Mouse (Mus musculus): ENCODE data around the gene Nnmt. TPM values are rescaled to one million over a fixed set of nuclear protein-coding genes. Genes with fewer than 3 reads are reported as not detected.

Nnmt gene
- polyA plus RNA-seq (2015; fragmentation: Nextera tagmentation; extraction: Ambion mirVana): 4.3 and 5.4 TPM in 2 replicates

GRCm38 (mm10) chr9:48604939-48605598, at the start of gene Nnmt:
Nnmt (minus strand) TSS chr9:48605153.
- Histone ChIP-seq H3K4me2 (ENCODE audit: low read length) (peak within 1 kb of the TSS; percentile 27; the same call in 1 of the 2 replicates), H3K27me3 (ENCODE audit: insufficient read depth, low read length) (no peaks in the 10 kb centered on the region), H3K9ac (ENCODE audit: low read depth, low read length) (no peak within 1 kb of the TSS), H3K36me3 (ENCODE audit: insufficient read depth, low read length) (no peaks in the 10 kb centered on the region), H3K27ac (no peak within 1 kb of the TSS), H3K9me3 (replicated peaks; ENCODE audit: low read length) (no peaks in the 10 kb centered on the region), H3K4me3 (replicated peaks; ENCODE audit: low read depth, low read length) (no peak within 1 kb of the TSS), H3K4me1 (replicated peaks; ENCODE audit: insufficient read depth, low read length) (no peaks in the 10 kb centered on the region)
- TF ChIP-seq CTCF (IDR thresholded peaks at IDR 0.05; ENCODE audit: low read depth): no peak
- WGBS: 30% methylated on average over 8 of the region's 8 CpGs
- DNase-seq (ENCODE audit: low spot score) (peak; percentile 59), ATAC-seq (replicated peaks; ENCODE audit: low FRiP score, low read depth) (no peak)

GRCm38 (mm10) chr9:48654730-48655129, 49.8 kb upstream of the Nnmt start:
- Histone ChIP-seq H3K9ac (ENCODE audit: low read depth, low read length) (no peak overlapping the region), H3K27me3 (ENCODE audit: insufficient read depth, low read length) (no peaks in the 10 kb centered on the region), H3K9me3 (replicated peaks; ENCODE audit: low read length) (no peaks in the 10 kb centered on the region), H3K4me2 (ENCODE audit: low read length) (no peak overlapping the region), H3K4me3 (replicated peaks; ENCODE audit: low read depth, low read length) (no peak overlapping the region), H3K4me1 (replicated peaks; ENCODE audit: insufficient read depth, low read length) (no peaks in the 10 kb centered on the region), H3K27ac (no peak overlapping the region), H3K36me3 (ENCODE audit: insufficient read depth, low read length) (no peaks in the 10 kb centered on the region)
- TF ChIP-seq CTCF (IDR thresholded peaks at IDR 0.05; ENCODE audit: low read depth): no peak
- 12% methylated on average over 8 of the region's 8 CpGs for WGBS
- ATAC-seq (replicated peaks; ENCODE audit: low FRiP score, low read depth): no peak
- no peak for DNase-seq (ENCODE audit: low spot score)

GRCm38 (mm10) chr9:48653399-48654070, 48.6 kb upstream of the Nnmt start:
- no peaks in the 10 kb centered on the region for H3K4me1 ChIP-seq (replicated peaks; ENCODE audit: insufficient read depth, low read length)
- no peak overlapping the region for H3K4me3 ChIP-seq (replicated peaks; ENCODE audit: low read depth, low read length)
- H3K9ac ChIP-seq (ENCODE audit: low read depth, low read length): no peak overlapping the region
- no peak for TF ChIP-seq CTCF (IDR thresholded peaks at IDR 0.05; ENCODE audit: low read depth)
- H3K4me2 ChIP-seq (ENCODE audit: low read length): no peak overlapping the region
- no peak overlapping the region for H3K27ac ChIP-seq
- H3K27me3 ChIP-seq (ENCODE audit: insufficient read depth, low read length): 0 out of 2 replicates have a peak, but pooled peaks cover 1% of the 10 kb centered on the region
- H3K9me3 ChIP-seq (replicated peaks; ENCODE audit: low read length): no peaks in the 10 kb centered on the region
- DNase-seq (ENCODE audit: low spot score) (no peak), ATAC-seq (replicated peaks; ENCODE audit: low FRiP score, low read depth) (no peak)
- WGBS: 41% methylated on average over 7 of the region's 7 CpGs
- H3K36me3 ChIP-seq (ENCODE audit: insufficient read depth, low read length): no peaks in the 10 kb centered on the region

- H3K9me3 ChIP-seq (replicated peaks; ENCODE audit: low read length): no peaks in the 10 kb centered on the region
- H3K4me3 ChIP-seq (replicated peaks; ENCODE audit: low read depth, low read length): no peak overlapping the region
- H3K27ac ChIP-seq: no peak overlapping the region
- no peaks in the 10 kb centered on the region for H3K36me3 ChIP-seq (ENCODE audit: insufficient read depth, low read length)
- WGBS: 64% methylated on average over 4 of the region's 4 CpGs
- no peak overlapping the region for H3K4me2 ChIP-seq (ENCODE audit: low read length)
- DNase-seq (ENCODE audit: low spot score) (no peak), ATAC-seq (replicated peaks; ENCODE audit: low FRiP score, low read depth) (no peak)
- TF ChIP-seq CTCF (IDR thresholded peaks at IDR 0.05; ENCODE audit: low read depth): no peak
- H3K27me3 ChIP-seq (ENCODE audit: insufficient read depth, low read length): 0 out of 2 replicates have a peak, but pooled peaks cover 5% of the 10 kb centered on the region
- peaks cover 9% of the 10 kb centered on the region; the same call in 1 of the 2 replicates for H3K4me1 ChIP-seq (replicated peaks; ENCODE audit: insufficient read depth, low read length)
- H3K9ac ChIP-seq (ENCODE audit: low read depth, low read length): no peak overlapping the region
These were observed 47.1 kb upstream of the Nnmt start for GRCm38 (mm10) chr9:48652026-48652425.

GRCm38 (mm10) chr9:48650846-48651245, 45.9 kb upstream of the Nnmt start:
- H3K4me3 ChIP-seq (replicated peaks; ENCODE audit: low read depth, low read length): no peak overlapping the region
- H3K9ac ChIP-seq (ENCODE audit: low read depth, low read length): no peak overlapping the region
- 82% methylated on average over 2 of the region's 2 CpGs for WGBS
- H3K27me3 ChIP-seq (ENCODE audit: insufficient read depth, low read length): 0 out of 2 replicates have a peak, but pooled peaks cover 5% of the 10 kb centered on the region
- DNase-seq (ENCODE audit: low spot score) (no peak), ATAC-seq (replicated peaks; ENCODE audit: low FRiP score, low read depth) (no peak)
- H3K4me1 ChIP-seq (replicated peaks; ENCODE audit: insufficient read depth, low read length): peaks cover 9% of the 10 kb centered on the region; the same call in 1 of the 2 replicates
- no peaks in the 10 kb centered on the region for H3K9me3 ChIP-seq (replicated peaks; ENCODE audit: low read length)
- no peak overlapping the region for H3K27ac ChIP-seq
- H3K4me2 ChIP-seq (ENCODE audit: low read length): no peak overlapping the region
- TF ChIP-seq CTCF (IDR thresholded peaks at IDR 0.05; ENCODE audit: low read depth): no peak
- no peaks in the 10 kb centered on the region for H3K36me3 ChIP-seq (ENCODE audit: insufficient read depth, low read length)

- peaks cover 9% of the 10 kb centered on the region; the same call in 1 of the 2 replicates for H3K4me1 ChIP-seq (replicated peaks; ENCODE audit: insufficient read depth, low read length)
- no peaks in the 10 kb centered on the region for H3K36me3 ChIP-seq (ENCODE audit: insufficient read depth, low read length)
- WGBS: 47% methylated on average over 17 of the region's 17 CpGs
- no peaks in the 10 kb centered on the region for H3K9me3 ChIP-seq (replicated peaks; ENCODE audit: low read length)
- H3K9ac ChIP-seq (ENCODE audit: low read depth, low read length): no peak overlapping the region
- DNase-seq (ENCODE audit: low spot score) (no peak), ATAC-seq (replicated peaks; ENCODE audit: low FRiP score, low read depth) (no peak)
- no peak for TF ChIP-seq CTCF (IDR thresholded peaks at IDR 0.05; ENCODE audit: low read depth)
- H3K27me3 ChIP-seq (ENCODE audit: insufficient read depth, low read length): 0 out of 2 replicates have a peak, but pooled peaks cover 5% of the 10 kb centered on the region
- H3K4me2 ChIP-seq (ENCODE audit: low read length): peak overlapping the region; percentile 49
- 0 out of 2 replicates have a peak overlapping the region, but pooled peaks have one; percentile 12 for H3K4me3 ChIP-seq (replicated peaks; ENCODE audit: low read depth, low read length)
- H3K27ac ChIP-seq: no peak overlapping the region
These were observed 45.1 kb upstream of the Nnmt start for GRCm38 (mm10) chr9:48649851-48650685.

Measured in kidney, postnatal 0 days (tissue).